Mouse (Mus musculus) liver, embryonic 15.5 days (tissue): ENCODE measurements around the gene Fanci. TPM values are rescaled to one million over a fixed set of nuclear protein-coding genes. Genes with fewer than 3 reads are reported as not detected.

ENCODE experiments used
- ATAC-seq: fragments of 200-750 bp; cut with Nextera tagmentation; 2 replicates; pipeline ENCODE4 v1.8.0; 2017; ENCODE audit warnings: moderate number of reproducible peaks, mild to moderate bottlenecking, moderate library complexity; ENCODE audit not compliant: insufficient read depth
- H3K27ac ChIP-seq: fragments of 300-500 bp; sonication (generic); replicated peaks from 2 replicates; pipeline ENCODE4 v1.5.1; 2015; ENCODE audit warnings: mild to moderate bottlenecking, inconsistent platforms
- H3K27me3 ChIP-seq: fragments of 300-500 bp; sonication (generic); 2 replicates; pipeline ENCODE4 v1.6.1; 2015; ENCODE audit warnings: mild to moderate bottlenecking, inconsistent platforms
- H3K36me3 ChIP-seq: fragments of 300-500 bp; sonication (generic); replicated peaks from 2 replicates; pipeline ENCODE4 v1.6.1; 2015; ENCODE audit warnings: moderate library complexity, mild to moderate bottlenecking, inconsistent platforms
- H3K4me1 ChIP-seq: fragments of 300-500 bp; sonication (generic); replicated peaks from 2 replicates; pipeline ENCODE4 v1.6.1; 2015; ENCODE audit warnings: inconsistent platforms
- H3K4me2 ChIP-seq: fragments of 300-500 bp; sonication (generic); 2 replicates; pipeline ENCODE4 v1.6.1; 2015; ENCODE audit warnings: moderate library complexity, mild to moderate bottlenecking, inconsistent platforms
- H3K4me3 ChIP-seq: fragments of 300-500 bp; sonication (generic); replicated peaks from 2 replicates; pipeline ENCODE4 v1.5.1; 2015; ENCODE audit warnings: mild to moderate bottlenecking, inconsistent platforms
- H3K9ac ChIP-seq: fragments of 300-500 bp; sonication (generic); 2 replicates; pipeline ENCODE4 v1.6.1; 2015; ENCODE audit warnings: moderate library complexity, mild to moderate bottlenecking, inconsistent platforms
- H3K9me3 ChIP-seq: fragments of 300-500 bp; sonication (generic); replicated peaks from 2 replicates; pipeline ENCODE4 v1.6.1; 2016; ENCODE audit warnings: inconsistent platforms
- WGBS: fragments of 180-500 bp; shearing (Covaris S2); methylation state at CpG from one replicate; pipeline ENCODE4 v1.1.7; 2015; ENCODE audit warnings: mixed read lengths; ENCODE audit not compliant: insufficient replicate concordance; 5-methylcytosine and 5-hydroxymethylcytosine counted together
- polyA plus RNA-seq: library from polyadenylated mRNA; unstranded; fragments of >200 nt; fragmentation: Nextera tagmentation; extraction: Ambion mirVana; gene quantifications from 2 replicates; pipeline ENCODE4 v1.2.1, GENCODE M21; 2015

The Fanci gene
- polyA plus RNA-seq, 1 experiment from 2014 or later: 8.6 TPM

DNA sequence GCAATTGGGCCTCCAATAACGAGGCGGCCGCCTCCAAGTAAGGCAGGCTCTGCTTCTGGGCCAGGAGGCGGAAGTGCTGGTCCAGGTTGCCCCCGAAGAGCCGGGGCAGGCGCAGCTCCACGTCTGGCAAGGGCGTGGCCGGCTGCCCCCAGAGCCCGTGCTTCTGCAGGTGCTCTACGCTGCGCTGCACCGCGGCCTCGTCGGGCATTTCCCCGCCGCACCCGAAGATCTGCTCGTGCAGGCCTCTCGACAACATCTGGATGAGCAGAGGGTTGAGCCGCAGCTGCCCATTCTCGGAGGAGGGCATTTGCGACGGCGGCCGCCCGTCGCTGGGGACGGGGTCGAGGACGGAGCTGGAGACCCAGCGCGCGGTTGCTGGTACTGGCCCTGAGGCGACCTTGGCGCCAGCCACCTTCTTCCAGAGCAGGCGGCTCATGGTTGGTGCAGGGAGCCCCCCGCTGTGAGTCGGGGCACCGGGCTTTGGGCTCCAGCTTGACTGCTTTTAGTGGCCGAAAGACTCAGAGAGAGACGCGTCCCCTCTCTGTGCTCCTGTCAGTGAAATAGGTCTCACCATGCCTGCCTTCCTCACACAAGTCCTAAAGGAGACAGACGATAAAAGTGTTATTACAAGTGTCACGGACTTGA lies 73.2 kb downstream of the Fanci start:
- WGBS: 13% methylated on average over 47 of the region's 47 CpGs
- no peak for ATAC-seq
- Histone ChIP-seq H3K27ac (peak overlapping the region; percentile 87; the same call in 1 of the 2 replicates), H3K27me3 (peaks cover 27% of the 10 kb centered on the region), H3K9me3 (no peaks in the 10 kb centered on the region), H3K4me3 (peak overlapping the region; percentile 90), H3K9ac (peak overlapping the region; percentile 88), H3K4me2 (peak overlapping the region; percentile 97), H3K4me1 (peaks cover 57% of the 10 kb centered on the region), H3K36me3 (peaks cover 45% of the 10 kb centered on the region)

DNA sequence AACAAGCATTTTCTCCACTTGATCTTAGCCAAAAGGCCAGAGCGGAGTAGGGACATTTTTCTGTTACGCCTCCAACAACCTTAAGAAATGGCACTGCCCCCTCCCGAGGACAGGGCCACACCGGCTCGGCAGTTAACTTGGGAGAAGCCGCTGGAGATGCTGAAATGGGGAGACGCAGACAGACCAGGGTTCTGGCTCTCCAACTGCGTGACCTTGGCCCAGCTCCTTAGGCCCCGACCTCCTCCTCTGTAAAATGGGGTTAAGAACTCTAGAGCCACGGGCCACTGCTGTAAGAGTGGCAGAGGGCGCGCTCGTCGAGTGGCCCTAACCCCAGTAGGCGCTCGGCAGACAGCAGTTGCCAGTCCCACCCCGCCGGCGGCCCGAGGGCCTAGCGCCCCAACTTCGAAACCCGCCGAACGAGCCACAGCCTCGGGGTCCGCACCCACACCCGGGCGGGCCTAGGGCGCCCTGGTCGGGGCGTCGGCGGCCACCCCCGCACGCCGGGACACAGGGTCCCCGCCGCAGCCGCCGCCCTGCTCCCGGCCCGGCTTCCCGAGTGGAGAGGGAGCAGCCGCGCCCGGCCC lies 73.8 kb downstream of the Fanci start:
- H3K9ac ChIP-seq: peak overlapping the region; percentile 88
- WGBS: under 1% methylated on average over 46 of the region's 47 CpGs
- peaks cover 57% of the 10 kb centered on the region for H3K4me1 ChIP-seq
- H3K9me3 ChIP-seq: no peaks in the 10 kb centered on the region
- H3K27me3 ChIP-seq: peaks cover 27% of the 10 kb centered on the region
- peak overlapping the region; percentile 97 for H3K4me2 ChIP-seq
- peak overlapping the region; percentile 90 for H3K4me3 ChIP-seq
- H3K27ac ChIP-seq: peak overlapping the region; percentile 87
- H3K36me3 ChIP-seq: peaks cover 38% of the 10 kb centered on the region
- ATAC-seq: peak; percentile 43

DNA sequence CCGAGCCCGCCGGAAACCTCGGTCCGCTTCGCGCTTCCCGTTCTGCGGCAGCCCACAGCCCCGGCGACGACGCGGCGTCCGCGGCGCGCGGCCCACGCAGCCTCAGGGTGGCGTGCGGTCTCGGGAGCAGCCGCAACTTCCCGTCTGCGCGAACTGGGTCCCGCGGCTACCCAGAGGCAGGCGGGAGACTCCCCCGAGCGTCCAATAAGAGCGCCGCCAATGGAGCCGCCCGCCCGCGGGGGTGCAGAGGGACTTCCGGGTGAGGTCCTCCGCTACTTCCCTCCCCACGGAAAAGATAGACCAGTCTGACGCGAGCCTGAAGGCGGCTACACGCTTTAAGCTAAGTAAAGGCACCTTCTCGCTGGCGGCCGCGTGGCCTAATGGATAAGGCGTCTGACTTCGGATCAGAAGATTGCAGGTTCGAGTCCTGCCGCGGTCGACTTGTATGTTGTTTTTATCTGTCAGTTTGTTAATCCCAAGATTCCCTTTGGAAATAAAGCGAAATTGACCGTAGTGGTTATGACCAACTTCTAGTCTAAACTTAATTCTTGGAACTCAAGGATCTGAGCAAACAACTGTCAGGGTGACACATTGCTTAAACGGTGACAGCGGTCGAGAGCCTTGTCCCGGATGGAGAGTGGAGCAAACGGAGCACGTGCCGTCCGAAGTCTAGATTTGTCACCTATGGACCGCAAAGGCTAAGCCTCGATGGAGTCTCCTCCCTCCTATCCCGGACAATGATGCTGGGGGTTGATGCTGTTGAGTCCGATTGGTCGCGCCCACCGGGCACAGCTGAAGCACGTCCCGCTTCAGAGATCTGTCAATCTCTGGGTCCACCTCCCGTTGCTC lies 74.5 kb downstream of the Fanci start, which contains the start of gene Polg:
Gene Polg (minus strand): TSS at position 310 of the 849 bp plus-strand sequence.
- H3K9ac ChIP-seq: peak within 1 kb of the TSS; percentile 88
- H3K27ac ChIP-seq: peak within 1 kb of the TSS; percentile 87
- H3K4me2 ChIP-seq: peak within 1 kb of the TSS; percentile 97
- H3K9me3 ChIP-seq: no peaks in the 10 kb centered on the region
- peaks cover 31% of the 10 kb centered on the region for H3K36me3 ChIP-seq
- H3K27me3 ChIP-seq: peaks cover 27% of the 10 kb centered on the region
- peaks cover 57% of the 10 kb centered on the region for H3K4me1 ChIP-seq
- peak; percentile 94 for ATAC-seq
- peak within 1 kb of the TSS; percentile 90 for H3K4me3 ChIP-seq
- WGBS: under 1% methylated on average over 76 of the region's 76 CpGs

DNA sequence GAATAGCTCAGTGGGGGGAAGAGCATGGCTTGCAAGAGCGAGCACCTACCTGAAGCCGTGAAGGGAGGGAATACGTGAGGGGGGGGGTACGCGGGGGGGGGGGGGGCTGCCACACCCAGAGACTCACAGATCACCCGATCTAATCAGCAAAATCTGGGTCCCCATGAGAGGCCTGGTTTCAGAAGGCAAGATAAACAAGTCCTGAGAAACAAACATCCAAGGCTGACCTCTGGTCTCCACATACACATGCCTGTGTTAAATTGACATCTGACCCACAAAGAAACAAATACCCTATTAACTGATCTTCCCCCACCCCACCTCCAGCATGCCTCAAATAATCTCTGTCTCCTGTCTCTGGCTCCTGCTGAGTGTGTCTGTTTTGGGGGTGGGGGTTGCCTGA lies 76.2 kb downstream of the Fanci start:
- Histone ChIP-seq H3K27me3 (peaks cover 27% of the 10 kb centered on the region), H3K36me3 (peaks cover 17% of the 10 kb centered on the region), H3K4me2 (peak overlapping the region; percentile 97), H3K27ac (no peak overlapping the region), H3K9ac (no peak overlapping the region), H3K9me3 (no peaks in the 10 kb centered on the region), H3K4me1 (peaks cover 57% of the 10 kb centered on the region), H3K4me3 (0 out of 2 replicates have a peak overlapping the region, but pooled peaks have one; percentile 6)
- no peak for ATAC-seq
- WGBS: 29% methylated on average over 2 of the region's 6 CpGs

DNA sequence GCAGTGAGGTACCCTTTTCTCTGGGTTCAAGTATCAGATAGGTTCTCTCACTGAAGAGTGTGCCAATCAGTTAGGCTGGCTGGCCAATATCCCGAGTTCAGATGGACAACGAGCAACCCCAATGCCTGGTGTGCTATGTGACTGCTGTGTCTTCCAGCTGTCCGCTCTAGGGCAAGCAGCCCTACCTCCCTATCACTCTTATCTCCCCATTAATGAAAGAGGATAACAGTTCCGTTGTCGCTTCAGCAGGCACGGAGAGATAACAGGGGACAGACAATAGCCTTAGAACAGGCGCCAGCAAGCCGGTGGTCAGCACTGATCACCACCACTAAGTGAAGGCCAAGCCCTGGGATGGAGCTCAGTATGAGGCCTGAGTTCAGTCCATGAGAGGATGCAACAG lies 77.3 kb downstream of the Fanci start:
- H3K9ac ChIP-seq: no peak overlapping the region
- no peak overlapping the region for H3K4me3 ChIP-seq
- WGBS: 16% methylated on average over 8 of the region's 8 CpGs
- 0 out of 2 replicates have a peak overlapping the region, but pooled peaks have one; percentile 7 for H3K4me2 ChIP-seq
- H3K27me3 ChIP-seq: peaks cover 27% of the 10 kb centered on the region
- H3K36me3 ChIP-seq: peaks cover 10% of the 10 kb centered on the region; the same call in 1 of the 2 replicates
- H3K27ac ChIP-seq: 0 out of 2 replicates have a peak overlapping the region, but pooled peaks have one; percentile 14
- H3K4me1 ChIP-seq: peaks cover 47% of the 10 kb centered on the region
- no peaks in the 10 kb centered on the region for H3K9me3 ChIP-seq
- ATAC-seq: no peak

DNA sequence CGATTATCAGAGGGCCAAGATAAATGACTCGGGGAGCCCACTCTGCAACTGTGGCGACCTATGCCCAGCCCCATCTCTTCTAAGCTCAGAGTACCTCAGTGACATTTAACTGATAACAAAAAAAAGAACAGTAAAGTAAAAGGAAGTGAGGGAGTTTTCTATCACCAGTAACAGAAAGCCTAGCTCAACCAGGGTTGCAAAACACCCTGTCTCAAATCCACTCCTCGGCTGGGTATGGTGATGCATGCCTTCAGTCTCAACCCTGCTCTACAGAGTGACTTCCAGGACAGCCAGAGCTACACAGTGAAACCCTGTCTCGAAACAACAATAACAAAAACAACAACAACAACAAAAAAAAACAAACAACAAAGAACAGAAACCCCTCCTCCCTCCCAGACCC lies 78.0 kb downstream of the Fanci start:
- no peak overlapping the region for H3K9ac ChIP-seq
- no peak for ATAC-seq
- no peaks in the 10 kb centered on the region for H3K9me3 ChIP-seq
- no peak overlapping the region for H3K4me3 ChIP-seq
- WGBS: 17% methylated on average over 5 of the region's 5 CpGs
- H3K4me1 ChIP-seq: peaks cover 39% of the 10 kb centered on the region
- peaks cover 27% of the 10 kb centered on the region for H3K27me3 ChIP-seq
- H3K4me2 ChIP-seq: no peak overlapping the region
- no peak overlapping the region for H3K27ac ChIP-seq
- peaks cover 2% of the 10 kb centered on the region; the same call in 1 of the 2 replicates for H3K36me3 ChIP-seq

DNA sequence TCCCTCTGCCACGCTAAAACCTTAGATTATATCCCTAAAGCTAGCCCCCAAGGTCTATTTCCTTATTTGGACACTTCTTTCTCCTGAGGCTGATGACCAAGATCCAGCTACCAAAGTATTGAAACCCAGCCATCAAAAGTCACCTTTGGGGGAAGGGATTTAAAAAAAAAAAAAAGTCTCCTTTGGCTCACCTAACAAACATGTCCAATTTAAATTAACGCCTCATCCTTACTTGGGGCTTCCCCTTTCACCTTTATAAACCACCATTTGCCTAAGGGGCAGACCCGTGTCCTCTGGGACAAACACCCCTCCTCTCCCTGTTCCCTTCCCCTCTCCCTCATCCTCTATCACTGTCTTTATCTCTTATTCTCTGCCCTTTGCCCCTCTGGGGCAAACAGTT lies 79.0 kb downstream of the Fanci start:
- ATAC-seq: no peak
- H3K36me3 ChIP-seq: no peaks in the 10 kb centered on the region
- H3K9ac ChIP-seq: no peak overlapping the region
- no peak overlapping the region for H3K27ac ChIP-seq
- H3K4me3 ChIP-seq: no peak overlapping the region
- WGBS: 42% methylated on average over 3 of the region's 3 CpGs
- H3K4me2 ChIP-seq: no peak overlapping the region
- H3K9me3 ChIP-seq: no peaks in the 10 kb centered on the region
- peaks cover 31% of the 10 kb centered on the region for H3K4me1 ChIP-seq
- H3K27me3 ChIP-seq: peaks cover 27% of the 10 kb centered on the region

DNA sequence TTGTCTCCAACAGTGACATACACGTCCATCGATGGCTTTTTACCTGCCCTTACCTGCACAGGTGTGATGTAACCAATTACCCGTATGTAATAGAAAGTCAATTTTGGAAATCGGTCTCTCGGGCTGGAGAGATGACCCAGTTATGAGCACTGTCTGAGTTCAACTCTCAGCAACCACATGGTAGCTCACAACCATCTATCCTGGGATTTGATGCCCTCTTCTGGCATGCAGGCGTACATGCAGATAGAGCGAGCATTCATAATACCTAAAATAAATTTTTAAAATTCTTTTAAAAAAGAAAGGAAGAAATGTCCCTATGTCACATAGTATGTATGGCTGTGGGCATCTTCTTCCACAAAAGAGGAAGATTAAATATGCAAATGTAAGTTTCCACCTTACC lies 79.7 kb downstream of the Fanci start:
- 51% methylated on average over 7 of the region's 7 CpGs for WGBS
- no peak for ATAC-seq
- no peak overlapping the region for H3K4me2 ChIP-seq
- H3K4me1 ChIP-seq: peaks cover 30% of the 10 kb centered on the region
- no peaks in the 10 kb centered on the region for H3K36me3 ChIP-seq
- H3K27ac ChIP-seq: no peak overlapping the region
- H3K4me3 ChIP-seq: no peak overlapping the region
- H3K9ac ChIP-seq: no peak overlapping the region
- H3K27me3 ChIP-seq: peaks cover 25% of the 10 kb centered on the region
- no peaks in the 10 kb centered on the region for H3K9me3 ChIP-seq

DNA sequence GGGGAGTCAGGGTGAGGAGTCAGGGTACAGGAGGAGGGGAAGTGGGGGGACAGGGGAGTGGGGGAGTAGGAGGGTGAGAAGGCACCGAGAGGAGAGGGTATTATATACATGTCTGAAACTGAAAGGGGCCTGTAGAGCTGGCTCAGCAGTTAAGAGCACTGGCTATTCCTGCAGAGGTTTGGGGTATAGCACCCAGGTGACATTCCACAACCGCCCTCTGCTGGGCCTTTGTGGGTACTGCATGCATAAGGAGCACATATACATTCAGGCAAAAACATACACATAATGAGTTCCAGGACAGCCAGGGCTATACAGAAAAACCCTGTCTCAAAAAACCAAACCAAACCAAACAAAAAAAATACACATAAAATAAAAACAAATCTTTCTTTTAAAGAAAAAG lies 81.1 kb downstream of the Fanci start:
- no peak for ATAC-seq
- no peak overlapping the region for H3K4me2 ChIP-seq
- H3K4me1 ChIP-seq: peaks cover 18% of the 10 kb centered on the region
- H3K27ac ChIP-seq: no peak overlapping the region
- no peak overlapping the region for H3K4me3 ChIP-seq
- H3K9ac ChIP-seq: no peak overlapping the region
- WGBS: 58% methylated on average over 2 of the region's 2 CpGs
- H3K36me3 ChIP-seq: no peaks in the 10 kb centered on the region
- no peaks in the 10 kb centered on the region for H3K9me3 ChIP-seq
- peaks cover 13% of the 10 kb centered on the region for H3K27me3 ChIP-seq

DNA sequence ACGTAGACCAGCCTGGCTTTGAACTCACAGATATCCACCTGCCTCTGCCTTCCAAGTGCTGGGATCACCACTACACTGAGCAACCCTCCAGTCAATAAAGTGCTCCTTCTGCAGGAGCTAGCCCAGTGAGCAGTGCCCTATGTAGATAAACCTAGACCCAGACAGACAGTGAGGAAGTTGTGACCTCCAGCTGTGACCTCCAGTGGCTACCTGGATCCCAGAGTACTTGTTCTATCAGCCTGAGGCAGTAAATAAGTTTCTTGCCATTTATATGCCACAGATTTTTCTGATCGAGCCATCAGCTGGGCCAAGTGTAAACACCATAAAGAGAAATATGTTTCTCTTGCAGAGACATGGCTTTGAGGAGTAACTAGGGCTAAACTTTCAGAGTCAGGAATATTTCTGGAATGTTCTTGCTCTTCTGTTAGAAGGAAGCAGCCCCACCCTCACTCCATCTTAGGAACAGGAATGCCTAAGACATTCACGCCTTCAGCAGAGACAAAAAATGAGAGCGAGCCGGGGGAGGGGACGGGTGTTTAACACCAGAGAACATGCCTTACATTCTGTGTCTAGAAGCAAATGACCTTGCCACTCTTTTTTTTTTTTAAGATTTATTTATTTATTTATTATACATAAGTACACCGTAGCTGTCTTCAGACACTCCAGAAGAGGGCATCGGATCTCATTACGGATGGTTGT lies 81.9 kb downstream of the Fanci start:
- 74% methylated on average over 9 of the region's 9 CpGs for WGBS
- H3K27me3 ChIP-seq: peaks cover 6% of the 10 kb centered on the region; the same call in 1 of the 2 replicates
- no peak overlapping the region for H3K4me2 ChIP-seq
- no peak overlapping the region for H3K27ac ChIP-seq
- H3K4me3 ChIP-seq: no peak overlapping the region
- no peaks in the 10 kb centered on the region for H3K36me3 ChIP-seq
- ATAC-seq: no peak
- H3K4me1 ChIP-seq: peaks cover 10% of the 10 kb centered on the region
- no peak overlapping the region for H3K9ac ChIP-seq
- H3K9me3 ChIP-seq: no peaks in the 10 kb centered on the region
